Mouse (Mus musculus) G1E (cell line): ENCODE measurements around the gene Nek8.
A peak's percentile ranks its signal among the peaks of the same experiment; 100 is the strongest.

Experiments used
- CTCF ChIP-seq: IDR thresholded peaks from 2 replicates; pipeline ENCODE4 v1.5.1; 2012; ENCODE audit warnings: low read depth, low read length, inconsistent platforms, mixed read lengths
- GATA1 ChIP-seq: IDR thresholded peaks from 2 replicates; pipeline ENCODE4 v1.6.1; 2012; ENCODE audit warnings: borderline replicate concordance, low read length, inconsistent platforms, mixed read lengths
- POLR2AphosphoS5 ChIP-seq: IDR thresholded peaks from 2 replicates; pipeline ENCODE4 v1.6.1; 2012; ENCODE audit warnings: low read depth, low read length, inconsistent platforms; ENCODE audit not compliant: insufficient replicate concordance
- TAL1 ChIP-seq: conservative IDR thresholded peaks from 2 replicates; pipeline ENCODE4 v1.6.1; 2012; ENCODE audit warnings: low read depth, low read length, inconsistent platforms, mixed read lengths

DNA sequence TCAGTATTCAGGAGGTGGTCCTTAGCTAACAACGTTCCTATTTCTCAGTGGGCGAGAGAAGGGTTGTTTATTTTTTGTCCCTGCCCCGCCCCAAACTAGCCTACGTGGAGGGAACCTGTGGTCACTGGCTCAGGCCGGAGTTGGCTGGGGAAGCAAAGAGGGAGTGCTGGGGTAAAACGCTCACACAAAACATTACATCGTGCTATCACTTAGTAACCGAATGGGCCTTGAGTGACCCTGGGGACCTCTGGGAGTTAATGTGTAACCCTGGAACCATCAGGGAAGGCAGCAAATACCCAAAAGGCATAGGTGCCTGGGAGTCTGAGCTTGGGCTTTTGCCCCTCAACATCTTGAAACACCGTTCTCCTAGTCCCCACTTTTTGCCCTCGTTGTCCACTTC lies 962 bp upstream of the Nek8 start:
- TF ChIP-seq CTCF (no peak), TAL1 (no peak), GATA1 (no peak), POLR2AphosphoS5 (peak; percentile 52; the same call in 1 of the 2 replicates)
